Mouse (Mus musculus) liver, embryonic 16.5 days (tissue): Measurements from ENCODE around the gene Hoxd10. TPM values are rescaled to one million over a fixed set of nuclear protein-coding genes. Genes with fewer than 3 reads are reported as not detected.

Source experiments
- ATAC-seq: fragments of 200-750 bp; cut with Nextera tagmentation; 2 replicates; pipeline ENCODE4 v1.8.0; 2017; ENCODE audit warnings: low read depth, mild to moderate bottlenecking, moderate number of reproducible peaks, moderate library complexity
- H3K27ac ChIP-seq: fragments of 300-500 bp; sonication (generic); 2 replicates; pipeline ENCODE4 v1.5.1; 2014; ENCODE audit warnings: mild to moderate bottlenecking, low read length
- H3K27me3 ChIP-seq: fragments of 300-500 bp; sonication (generic); 2 replicates; pipeline ENCODE4 v1.6.1; 2014; ENCODE audit warnings: low read depth, low read length, mixed read lengths; ENCODE audit not compliant: control insufficient read depth, insufficient read depth
- H3K36me3 ChIP-seq: fragments of 300-500 bp; sonication (generic); 2 replicates; pipeline ENCODE4 v1.6.1; 2014; ENCODE audit warnings: mild to moderate bottlenecking; ENCODE audit not compliant: control insufficient read depth, insufficient read depth
- H3K4me1 ChIP-seq: fragments of 300-500 bp; sonication (generic); 2 replicates; pipeline ENCODE4 v1.6.1; 2014; ENCODE audit warnings: low read depth, low read length, mixed read lengths; ENCODE audit not compliant: control insufficient read depth
- H3K4me2 ChIP-seq: fragments of 300-500 bp; sonication (generic); 2 replicates; pipeline ENCODE4 v1.6.1; 2014; ENCODE audit warnings: low read depth, low read length, mixed read lengths
- H3K4me3 ChIP-seq: fragments of 300-500 bp; sonication (generic); 2 replicates; pipeline ENCODE4 v1.5.1; 2014; ENCODE audit warnings: low read depth, mild to moderate bottlenecking, low read length
- H3K9ac ChIP-seq: fragments of 300-500 bp; sonication (generic); 2 replicates; pipeline ENCODE4 v1.6.1; 2014; ENCODE audit warnings: low read depth, low read length
- H3K9me3 ChIP-seq: fragments of 300-500 bp; sonication (generic); replicated peaks from 2 replicates; pipeline ENCODE4 v1.6.1; 2016; ENCODE audit warnings: low read length; ENCODE audit not compliant: control insufficient read depth
- WGBS: fragments of 180-500 bp; shearing (Covaris S2); extraction: QIAGEN DNeasy Blood & Tissue Kit; methylation state at CpG from one replicate; pipeline ENCODE4 v1.1.7; 2014; ENCODE audit not compliant: insufficient replicate concordance; 5-methylcytosine and 5-hydroxymethylcytosine counted together
- polyA plus RNA-seq: library from polyadenylated mRNA; unstranded; fragments of >200 nt; fragmentation: Nextera tagmentation; extraction: Ambion mirVana; gene quantifications from 2 replicates; pipeline ENCODE4 v1.2.1, GENCODE M21; 2015

Gene Hoxd10
- polyA plus RNA-seq, 1 experiment from 2014 or later: not detected

DNA sequence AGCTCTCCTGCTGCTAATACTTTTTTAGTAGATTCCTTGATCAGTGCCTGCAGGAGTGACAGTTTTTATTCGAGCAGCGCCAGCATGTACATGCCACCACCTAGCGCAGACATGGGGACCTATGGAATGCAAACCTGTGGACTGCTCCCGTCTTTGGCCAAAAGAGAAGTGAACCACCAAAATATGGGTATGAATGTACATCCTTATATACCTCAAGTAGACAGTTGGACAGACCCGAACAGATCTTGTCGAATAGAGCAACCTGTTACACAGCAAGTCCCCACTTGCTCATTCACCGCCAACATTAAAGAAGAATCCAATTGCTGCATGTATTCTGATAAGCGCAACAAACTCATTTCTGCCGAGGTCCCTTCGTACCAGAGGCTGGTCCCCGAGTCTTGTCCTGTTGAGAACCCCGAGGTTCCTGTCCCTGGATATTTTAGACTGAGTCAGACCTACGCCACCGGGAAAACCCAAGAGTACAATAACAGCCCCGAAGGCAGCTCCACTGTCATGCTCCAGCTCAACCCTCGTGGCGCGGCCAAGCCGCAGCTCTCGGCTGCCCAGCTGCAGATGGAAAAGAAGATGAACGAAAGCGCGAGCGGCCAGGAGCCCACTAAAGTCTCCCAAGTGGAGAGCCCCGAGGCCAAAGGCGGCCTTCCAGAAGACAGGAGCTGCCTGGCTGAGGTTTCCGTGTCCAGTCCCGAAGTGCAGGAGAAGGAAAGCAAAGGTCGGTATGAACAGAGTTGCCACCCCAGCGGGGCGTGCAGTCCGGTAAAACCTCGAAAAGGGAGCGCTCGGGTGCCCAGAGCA lies 477 bp downstream of the Hoxd10 start:
- no peaks in the 10 kb centered on the region for H3K9me3 ChIP-seq
- WGBS: 4% methylated on average over 35 of the region's 35 CpGs
- no peak overlapping the region for H3K4me2 ChIP-seq
- H3K36me3 ChIP-seq: no peaks in the 10 kb centered on the region
- no peak overlapping the region for H3K4me3 ChIP-seq
- no peak for ATAC-seq
- H3K27ac ChIP-seq: no peak overlapping the region
- peaks cover 96% of the 10 kb centered on the region for H3K27me3 ChIP-seq
- no peaks in the 10 kb centered on the region for H3K4me1 ChIP-seq
- H3K9ac ChIP-seq: no peak overlapping the region

DNA sequence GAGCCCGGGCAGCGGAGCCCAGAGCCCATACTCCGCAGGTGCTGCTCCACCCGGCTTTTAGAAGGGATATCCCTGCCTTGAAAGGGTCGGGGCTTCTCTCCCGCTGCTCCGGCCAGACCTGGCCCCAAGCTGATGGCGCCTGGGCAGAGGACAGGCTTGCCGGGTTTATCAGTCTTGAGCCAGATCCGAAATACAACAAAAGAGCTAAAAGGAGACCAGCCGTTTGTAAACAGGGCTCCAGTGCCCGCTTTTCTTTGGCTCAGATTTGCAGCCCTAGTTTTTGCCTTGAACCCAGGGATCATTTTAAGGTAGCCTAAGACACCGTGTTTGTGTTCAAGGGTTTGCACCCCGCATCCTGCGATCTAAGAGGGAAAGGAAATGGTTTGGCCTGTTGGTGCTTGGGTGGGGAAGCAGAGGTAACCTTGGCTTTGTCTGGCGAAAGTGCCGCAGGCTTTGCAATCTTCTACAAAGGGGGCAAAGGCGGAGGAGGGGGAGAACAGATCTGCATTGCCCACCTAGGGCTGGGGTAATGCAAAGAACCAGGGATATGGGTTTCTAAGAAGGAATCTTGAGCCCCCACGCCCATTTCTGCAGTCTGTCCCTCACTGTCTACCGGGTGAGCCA lies 1.2 kb downstream of the Hoxd10 start:
- WGBS: 1% methylated on average over 20 of the region's 20 CpGs
- no peaks in the 10 kb centered on the region for H3K9me3 ChIP-seq
- no peak overlapping the region for H3K4me2 ChIP-seq
- no peak overlapping the region for H3K27ac ChIP-seq
- no peak overlapping the region for H3K9ac ChIP-seq
- no peaks in the 10 kb centered on the region for H3K36me3 ChIP-seq
- H3K4me3 ChIP-seq: no peak overlapping the region
- H3K27me3 ChIP-seq: peaks cover 96% of the 10 kb centered on the region
- ATAC-seq: no peak
- no peaks in the 10 kb centered on the region for H3K4me1 ChIP-seq

DNA sequence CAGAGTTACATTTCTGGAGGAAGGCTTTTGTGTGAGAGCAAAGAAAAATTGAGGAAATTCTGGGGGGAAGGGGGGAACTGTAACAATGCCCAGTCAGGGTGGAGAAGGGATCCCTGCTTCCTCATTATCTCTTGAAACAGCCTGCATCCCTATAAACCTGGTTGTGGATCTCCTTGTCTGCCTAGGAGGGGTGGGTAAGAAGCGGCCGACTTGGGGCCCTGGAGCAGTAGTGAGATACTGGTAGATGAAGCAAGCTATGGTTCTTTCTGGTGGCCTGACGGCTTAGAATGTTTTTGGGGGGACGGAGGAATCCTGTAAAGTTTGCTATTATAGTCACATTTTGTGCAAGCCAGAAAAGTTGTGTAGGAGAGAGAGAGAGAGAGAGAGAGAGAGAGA lies 1.7 kb downstream of the Hoxd10 start:
- H3K9ac ChIP-seq: no peak overlapping the region

DNA sequence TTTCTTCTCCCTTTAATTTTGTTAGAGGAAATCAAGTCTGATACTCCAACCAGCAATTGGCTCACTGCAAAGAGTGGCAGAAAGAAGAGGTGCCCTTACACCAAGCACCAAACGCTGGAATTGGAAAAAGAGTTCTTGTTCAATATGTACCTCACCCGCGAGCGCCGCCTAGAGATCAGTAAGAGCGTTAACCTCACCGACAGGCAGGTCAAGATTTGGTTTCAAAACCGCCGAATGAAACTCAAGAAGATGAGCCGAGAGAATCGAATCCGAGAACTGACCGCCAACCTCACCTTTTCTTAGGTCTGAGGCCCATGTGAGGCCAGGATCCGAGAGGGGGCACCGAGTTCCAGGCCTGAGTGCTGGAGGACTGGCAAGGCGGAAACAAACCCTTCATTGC lies 2.3 kb downstream of the Hoxd10 start:
- WGBS: 1% methylated on average over 16 of the region's 16 CpGs
- no peaks in the 10 kb centered on the region for H3K4me1 ChIP-seq
- no peak overlapping the region for H3K4me2 ChIP-seq
- H3K9ac ChIP-seq: no peak overlapping the region
- no peaks in the 10 kb centered on the region for H3K36me3 ChIP-seq
- no peak for ATAC-seq
- no peak overlapping the region for H3K27ac ChIP-seq
- no peak overlapping the region for H3K4me3 ChIP-seq
- H3K27me3 ChIP-seq: peaks cover 97% of the 10 kb centered on the region
- H3K9me3 ChIP-seq: no peaks in the 10 kb centered on the region

More for the DNA sequence above, 1.7 kb downstream of the Hoxd10 start:
- no peaks in the 10 kb centered on the region for H3K4me1 ChIP-seq
- H3K27me3 ChIP-seq: peaks cover 97% of the 10 kb centered on the region
- ATAC-seq: no peak
- H3K4me3 ChIP-seq: no peak overlapping the region
- no peak overlapping the region for H3K27ac ChIP-seq
- no peaks in the 10 kb centered on the region for H3K9me3 ChIP-seq
- no peak overlapping the region for H3K4me2 ChIP-seq
- WGBS: 6% methylated on average over 4 of the region's 4 CpGs
- H3K36me3 ChIP-seq: no peaks in the 10 kb centered on the region

DNA sequence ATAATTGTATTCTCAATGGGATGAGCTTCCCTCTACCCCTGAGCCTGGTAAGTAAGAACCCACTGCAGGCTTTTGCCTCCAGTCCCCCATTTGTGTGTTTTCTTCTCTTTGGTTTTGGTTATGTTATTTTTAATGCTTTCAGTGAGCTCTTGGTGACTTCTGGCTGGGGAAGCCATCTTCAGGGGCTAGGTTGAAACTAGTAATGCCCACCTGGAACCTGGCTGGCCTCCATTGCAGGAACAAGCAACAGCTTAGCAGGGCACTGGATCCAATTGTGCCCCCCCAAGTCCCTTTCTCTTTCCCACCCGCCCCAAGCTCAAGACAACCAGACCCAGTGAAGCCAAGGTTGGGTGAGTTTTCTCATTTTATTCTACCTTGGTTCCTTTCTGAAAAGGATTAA lies 3.7 kb downstream of the Hoxd10 start:
- 14% methylated on average over 1 of the region's 1 CpGs for WGBS
- no peaks in the 10 kb centered on the region for H3K4me1 ChIP-seq
- H3K27ac ChIP-seq: no peak overlapping the region
- H3K36me3 ChIP-seq: no peaks in the 10 kb centered on the region
- H3K4me2 ChIP-seq: no peak overlapping the region
- no peak for ATAC-seq
- H3K9ac ChIP-seq: no peak overlapping the region
- no peaks in the 10 kb centered on the region for H3K9me3 ChIP-seq
- H3K27me3 ChIP-seq: peaks cover 98% of the 10 kb centered on the region
- H3K4me3 ChIP-seq: no peak overlapping the region

DNA sequence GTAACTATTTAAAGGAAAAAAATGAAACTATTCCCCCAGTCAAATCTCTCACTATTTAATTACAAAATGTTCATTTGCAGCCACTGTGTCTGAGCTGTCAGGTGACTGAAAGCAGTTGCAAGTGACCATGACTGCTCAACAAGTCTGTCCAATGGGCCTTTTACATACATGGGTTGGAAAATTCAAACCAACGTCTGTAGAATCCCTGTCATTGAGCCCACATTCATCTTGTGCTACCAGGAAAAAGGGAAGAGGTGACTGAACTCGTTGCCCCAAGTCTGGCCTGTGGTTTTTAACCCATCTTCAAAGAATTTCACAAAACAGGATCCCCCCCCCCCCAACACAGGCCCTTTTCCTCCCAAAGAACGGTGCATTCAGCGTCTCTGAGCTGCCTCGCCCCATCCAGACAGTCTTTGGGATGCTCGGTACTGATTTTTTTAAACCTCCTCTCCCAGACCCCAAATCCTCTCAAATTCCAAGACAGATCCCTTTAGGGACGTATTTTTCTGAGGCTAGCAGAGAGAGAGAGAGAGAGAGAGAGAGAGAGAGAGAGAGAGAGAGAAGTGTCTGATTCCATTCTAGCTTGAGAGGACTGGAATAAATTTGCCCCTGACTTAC lies 4.2 kb downstream of the Hoxd10 start:
- H3K9ac ChIP-seq: no peak overlapping the region
- H3K4me1 ChIP-seq: no peaks in the 10 kb centered on the region
- WGBS: 9% methylated on average over 7 of the region's 7 CpGs
- H3K4me3 ChIP-seq: no peak overlapping the region
- H3K27ac ChIP-seq: no peak overlapping the region
- H3K27me3 ChIP-seq: peaks cover 100% of the 10 kb centered on the region
- H3K36me3 ChIP-seq: no peaks in the 10 kb centered on the region
- H3K4me2 ChIP-seq: no peak overlapping the region
- ATAC-seq: no peak
- no peaks in the 10 kb centered on the region for H3K9me3 ChIP-seq

DNA sequence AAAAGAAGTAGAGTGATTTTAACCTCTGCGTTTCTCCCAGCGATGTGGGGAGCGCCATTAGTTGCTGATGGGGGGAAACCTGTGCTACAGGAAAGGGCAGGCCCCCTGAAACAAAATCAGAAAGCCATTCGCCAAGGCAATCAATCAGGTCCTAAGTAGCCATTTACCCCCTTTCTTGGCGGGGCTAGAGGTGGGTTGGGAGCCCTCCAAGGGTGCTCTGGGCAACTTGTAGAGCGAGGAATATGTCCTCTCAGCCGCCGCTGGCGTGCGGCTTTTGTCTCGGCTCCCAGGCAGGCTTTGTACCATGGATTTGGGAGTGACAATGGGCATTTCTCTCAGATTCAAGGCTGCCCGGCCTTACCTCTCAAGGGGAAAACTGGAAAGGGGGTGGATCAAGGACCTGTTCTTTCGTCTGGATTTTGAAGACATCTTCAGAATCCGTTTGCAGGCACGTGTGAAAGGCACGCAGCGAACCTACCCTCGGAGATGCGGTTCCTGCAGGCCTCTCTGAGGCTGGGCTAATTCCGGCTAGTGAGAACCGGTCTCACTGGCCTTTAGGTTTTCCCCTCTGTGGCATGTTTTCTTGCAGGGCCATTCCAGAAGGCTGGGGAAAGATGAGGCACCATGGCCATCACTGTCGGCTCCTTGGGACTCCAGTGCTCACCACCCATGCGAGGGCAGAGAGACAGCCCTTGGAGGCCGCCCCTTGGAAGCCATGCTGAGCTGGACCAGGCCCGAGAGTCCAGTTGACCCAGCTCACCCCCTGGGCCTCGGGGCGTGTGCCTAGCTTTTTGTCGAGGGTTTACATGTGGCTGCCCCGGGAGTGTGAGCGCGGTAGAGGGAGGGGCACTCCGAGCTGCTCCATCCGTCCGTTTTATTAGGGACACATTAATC lies 5.0 kb downstream of the Hoxd10 start:
- Histone ChIP-seq H3K27ac (no peak overlapping the region), H3K27me3 (peaks cover 99% of the 10 kb centered on the region), H3K9me3 (no peaks in the 10 kb centered on the region), H3K9ac (no peak overlapping the region), H3K4me2 (no peak overlapping the region), H3K4me3 (no peak overlapping the region), H3K4me1 (no peaks in the 10 kb centered on the region), H3K36me3 (no peaks in the 10 kb centered on the region)
- ATAC-seq: no peak
- 4% methylated on average over 34 of the region's 34 CpGs for WGBS

DNA sequence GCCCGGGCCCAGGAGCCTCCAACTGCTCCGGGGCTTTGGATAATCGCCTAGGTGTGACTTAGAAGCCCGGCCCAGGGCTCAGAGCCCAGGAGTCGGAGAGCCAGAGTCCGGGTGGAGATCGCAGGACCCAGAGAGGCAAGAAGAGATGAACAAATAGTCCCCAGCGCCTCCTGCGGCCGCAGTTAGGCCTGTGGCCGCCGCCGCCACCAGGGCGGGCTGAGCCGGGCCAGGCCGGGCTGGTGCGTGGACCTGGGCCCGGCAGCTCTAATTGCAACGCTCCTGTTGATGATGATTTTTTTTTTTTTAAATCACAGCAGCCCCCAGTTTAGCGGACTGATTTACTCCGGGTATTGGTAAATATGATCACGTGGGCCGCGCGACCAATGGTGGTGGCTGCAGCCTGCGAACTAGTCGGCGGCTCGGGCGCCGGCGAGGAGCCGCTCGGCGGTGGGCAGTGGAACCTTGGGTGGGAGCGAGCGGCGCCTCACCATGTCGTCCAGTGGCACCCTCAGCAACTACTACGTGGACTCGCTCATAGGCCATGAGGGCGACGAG lies 5.9 kb downstream of the Hoxd10 start, which contains the start of gene Hoxd9:
Hoxd9 (plus strand) TSS at position 161 of the 555 bp plus-strand sequence.
- Histone ChIP-seq H3K27me3 (peaks cover 98% of the 10 kb centered on the region), H3K9me3 (no peaks in the 10 kb centered on the region), H3K4me3 (peak within 1 kb of the TSS; percentile 42), H3K4me2 (peak within 1 kb of the TSS; percentile 51), H3K4me1 (no peaks in the 10 kb centered on the region), H3K27ac (no peak within 1 kb of the TSS), H3K36me3 (no peaks in the 10 kb centered on the region), H3K9ac (no peak within 1 kb of the TSS)
- under 1% methylated on average over 43 of the region's 43 CpGs for WGBS
- no peak for ATAC-seq
